Mouse (Mus musculus): ENCODE measurements around the gene Figla. TPM values are rescaled to one million over a fixed set of nuclear protein-coding genes. Genes with fewer than 3 reads are reported as not detected.

Gene Figla
- polyA plus RNA-seq, 1 experiment = not detected

GRCm38 (mm10) chr6:86052556-86052955, 36.6 kb downstream of the Figla start:
- no peaks in the 10 kb centered on the region for H3K4me1 ChIP-seq (ENCODE audit: control insufficient read depth, insufficient read depth, low read length)
- H3K27ac ChIP-seq (ENCODE audit: insufficient read depth, low read depth, low read length) = no peak overlapping the region
- no peak for TF ChIP-seq CTCF (IDR thresholded peaks at IDR 0.05; ENCODE audit: low read depth, low read length)
- no peak for TF ChIP-seq POLR2A (IDR thresholded peaks at IDR 0.05; ENCODE audit: borderline replicate concordance, low read depth, low read length)
- no peak overlapping the region for H3K4me3 ChIP-seq (ENCODE audit: insufficient read depth, low read length)

- Histone ChIP-seq H3K27ac (ENCODE audit: insufficient read depth, low read depth, low read length) (no peak overlapping the region), H3K4me3 (ENCODE audit: insufficient read depth, low read length) (no peak overlapping the region), H3K4me1 (ENCODE audit: control insufficient read depth, insufficient read depth, low read length) (no peaks in the 10 kb centered on the region)
- TF ChIP-seq POLR2A (IDR thresholded peaks at IDR 0.05; ENCODE audit: borderline replicate concordance, low read depth, low read length) = no peak
- no peak for TF ChIP-seq CTCF (IDR thresholded peaks at IDR 0.05; ENCODE audit: low read depth, low read length)
Measured at GRCm38 (mm10) chr6:86053099-86053498, 37.1 kb downstream of the Figla start.

- no peak overlapping the region for H3K4me3 ChIP-seq (ENCODE audit: insufficient read depth, low read length)
- H3K4me1 ChIP-seq (ENCODE audit: control insufficient read depth, insufficient read depth, low read length) = no peaks in the 10 kb centered on the region
- TF ChIP-seq POLR2A (IDR thresholded peaks at IDR 0.05; ENCODE audit: borderline replicate concordance, low read depth, low read length) (no peak), CTCF (IDR thresholded peaks at IDR 0.05; ENCODE audit: low read depth, low read length) (no peak)
- no peak overlapping the region for H3K27ac ChIP-seq (ENCODE audit: insufficient read depth, low read depth, low read length)
Measured at GRCm38 (mm10) chr6:86053594-86053993, 37.6 kb downstream of the Figla start.

- Histone ChIP-seq H3K4me3 (ENCODE audit: insufficient read depth, low read length) (no peak overlapping the region), H3K27ac (ENCODE audit: insufficient read depth, low read depth, low read length) (no peak overlapping the region), H3K4me1 (ENCODE audit: control insufficient read depth, insufficient read depth, low read length) (no peaks in the 10 kb centered on the region)
- TF ChIP-seq POLR2A (IDR thresholded peaks at IDR 0.05; ENCODE audit: borderline replicate concordance, low read depth, low read length) = no peak
- no peak for TF ChIP-seq CTCF (IDR thresholded peaks at IDR 0.05; ENCODE audit: low read depth, low read length)
Measured at GRCm38 (mm10) chr6:86058475-86058874, 42.5 kb downstream of the Figla start.

GRCm38 (mm10) chr6:86059151-86059853, 43.3 kb downstream of the Figla start:
- no peak for TF ChIP-seq POLR2A (IDR thresholded peaks at IDR 0.05; ENCODE audit: borderline replicate concordance, low read depth, low read length)
- TF ChIP-seq CTCF (IDR thresholded peaks at IDR 0.05; ENCODE audit: low read depth, low read length) = no peak
- H3K4me1 ChIP-seq (ENCODE audit: control insufficient read depth, insufficient read depth, low read length) = no peaks in the 10 kb centered on the region

GRCm38 (mm10) chr6:86060170-86060569, 44.2 kb downstream of the Figla start:
- TF ChIP-seq CTCF (IDR thresholded peaks at IDR 0.05; ENCODE audit: low read depth, low read length) (no peak), POLR2A (IDR thresholded peaks at IDR 0.05; ENCODE audit: borderline replicate concordance, low read depth, low read length) (no peak)
- Histone ChIP-seq H3K4me3 (ENCODE audit: insufficient read depth, low read length) (no peak overlapping the region), H3K27ac (ENCODE audit: insufficient read depth, low read depth, low read length) (no peak overlapping the region), H3K4me1 (ENCODE audit: control insufficient read depth, insufficient read depth, low read length) (no peaks in the 10 kb centered on the region)

More at GRCm38 (mm10) chr6:86059151-86059853, 43.3 kb downstream of the Figla start:
- H3K4me3 ChIP-seq (ENCODE audit: insufficient read depth, low read length) = no peak overlapping the region
- H3K27ac ChIP-seq (ENCODE audit: insufficient read depth, low read depth, low read length) = no peak overlapping the region

GRCm38 (mm10) chr6:86062226-86062625, 46.3 kb downstream of the Figla start:
- no peaks in the 10 kb centered on the region for H3K4me1 ChIP-seq (ENCODE audit: control insufficient read depth, insufficient read depth, low read length)
- no peak overlapping the region for H3K4me3 ChIP-seq (ENCODE audit: insufficient read depth, low read length)
- TF ChIP-seq POLR2A (IDR thresholded peaks at IDR 0.05; ENCODE audit: borderline replicate concordance, low read depth, low read length) (no peak), CTCF (IDR thresholded peaks at IDR 0.05; ENCODE audit: low read depth, low read length) (no peak)
- H3K27ac ChIP-seq (ENCODE audit: insufficient read depth, low read depth, low read length) = no peak overlapping the region

GRCm38 (mm10) chr6:86062684-86063083, 46.7 kb downstream of the Figla start:
- H3K4me3 ChIP-seq (ENCODE audit: insufficient read depth, low read length) = no peak overlapping the region
- TF ChIP-seq CTCF (IDR thresholded peaks at IDR 0.05; ENCODE audit: low read depth, low read length) (no peak), POLR2A (IDR thresholded peaks at IDR 0.05; ENCODE audit: borderline replicate concordance, low read depth, low read length) (no peak)
- no peaks in the 10 kb centered on the region for H3K4me1 ChIP-seq (ENCODE audit: control insufficient read depth, insufficient read depth, low read length)
- H3K27ac ChIP-seq (ENCODE audit: insufficient read depth, low read depth, low read length) = no peak overlapping the region

GRCm38 (mm10) chr6:86064318-86065016, 48.5 kb downstream of the Figla start:
- TF ChIP-seq CTCF (IDR thresholded peaks at IDR 0.05; ENCODE audit: low read depth, low read length) (no peak), POLR2A (IDR thresholded peaks at IDR 0.05; ENCODE audit: borderline replicate concordance, low read depth, low read length) (no peak)
- Histone ChIP-seq H3K4me3 (ENCODE audit: insufficient read depth, low read length) (no peak overlapping the region), H3K27ac (ENCODE audit: insufficient read depth, low read depth, low read length) (no peak overlapping the region), H3K4me1 (ENCODE audit: control insufficient read depth, insufficient read depth, low read length) (no peaks in the 10 kb centered on the region)

- Histone ChIP-seq H3K4me1 (ENCODE audit: control insufficient read depth, insufficient read depth, low read length) (no peaks in the 10 kb centered on the region), H3K27ac (ENCODE audit: insufficient read depth, low read depth, low read length) (no peak overlapping the region), H3K4me3 (ENCODE audit: insufficient read depth, low read length) (no peak overlapping the region)
- TF ChIP-seq CTCF (IDR thresholded peaks at IDR 0.05; ENCODE audit: low read depth, low read length) = no peak
- TF ChIP-seq POLR2A (IDR thresholded peaks at IDR 0.05; ENCODE audit: borderline replicate concordance, low read depth, low read length) = no peak
Measured at GRCm38 (mm10) chr6:86066727-86067126, 50.8 kb downstream of the Figla start.
